Mouse (Mus musculus): ENCODE results near the gene Rai14. TPM values are rescaled to one million over a fixed set of nuclear protein-coding genes. Genes with fewer than 3 reads are reported as not detected.

Gene Rai14
- polyA plus RNA-seq, 1 experiment, result 1.3 TPM

DNA sequence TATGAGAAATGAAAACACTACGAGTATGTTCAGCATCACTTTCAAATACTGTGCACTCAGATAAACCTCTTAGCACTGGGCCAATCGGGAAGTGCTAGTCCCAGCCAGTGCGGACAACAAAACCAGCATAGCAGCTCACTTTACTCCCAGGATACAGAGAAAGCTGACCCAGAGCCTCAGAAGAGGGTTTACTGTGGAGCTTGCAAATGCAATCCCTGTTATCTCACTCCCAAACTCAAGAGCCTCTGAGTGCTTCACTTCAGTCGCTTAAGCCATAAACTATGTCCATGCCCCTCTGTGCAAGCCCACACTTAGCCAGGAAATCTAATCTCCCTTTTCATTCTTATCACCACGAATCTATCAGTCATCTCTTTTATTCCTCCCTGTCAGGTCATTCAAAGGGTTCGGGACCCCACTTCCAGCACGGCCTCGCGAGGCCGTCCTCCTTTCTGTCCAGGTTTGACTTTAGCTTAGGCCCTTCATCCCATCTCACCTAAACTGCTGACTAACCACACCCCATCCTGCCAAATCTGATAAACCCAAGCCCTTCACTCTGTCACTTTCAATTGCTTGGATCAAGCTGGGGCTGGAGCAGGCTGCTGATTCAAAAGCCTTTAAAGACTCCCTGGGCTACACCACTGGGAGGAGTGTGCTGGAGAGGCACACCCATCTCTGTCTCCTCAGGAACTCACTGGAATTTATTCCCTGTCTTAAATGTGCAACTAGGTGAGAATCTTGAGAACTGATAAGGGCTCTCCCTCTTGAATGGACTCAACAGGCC, 46.1 kb downstream of the Rai14 start:
- no peak for DNase-seq
- Histone ChIP-seq H3K27ac (ENCODE audit: control insufficient read depth, insufficient read depth, low read length) (no peak overlapping the region), H3K4me1 (replicated peaks; ENCODE audit: control insufficient read depth, insufficient read depth, low read length) (no peaks in the 10 kb centered on the region; the same call in 1 of the 2 replicates), H3K27me3 (ENCODE audit: control insufficient read depth, insufficient read depth, low read length) (no peaks in the 10 kb centered on the region), H3K36me3 (ENCODE audit: control insufficient read depth, insufficient read depth, low read length) (no peaks in the 10 kb centered on the region), H3K4me3 (ENCODE audit: control insufficient read depth, insufficient read depth, low read length) (no peak overlapping the region)
- no peak for TF ChIP-seq POLR2A (IDR thresholded peaks at IDR 0.05; ENCODE audit: control insufficient read depth, extremely low read depth, insufficient read depth, low read length, poor library complexity)
- TF ChIP-seq CTCF (IDR thresholded peaks at IDR 0.05; ENCODE audit: borderline replicate concordance, control insufficient read depth, extremely low read depth, insufficient read depth, low read length, poor library complexity), result no peak
- 92% methylated on average over 10 of the region's 10 CpGs for WGBS

DNA sequence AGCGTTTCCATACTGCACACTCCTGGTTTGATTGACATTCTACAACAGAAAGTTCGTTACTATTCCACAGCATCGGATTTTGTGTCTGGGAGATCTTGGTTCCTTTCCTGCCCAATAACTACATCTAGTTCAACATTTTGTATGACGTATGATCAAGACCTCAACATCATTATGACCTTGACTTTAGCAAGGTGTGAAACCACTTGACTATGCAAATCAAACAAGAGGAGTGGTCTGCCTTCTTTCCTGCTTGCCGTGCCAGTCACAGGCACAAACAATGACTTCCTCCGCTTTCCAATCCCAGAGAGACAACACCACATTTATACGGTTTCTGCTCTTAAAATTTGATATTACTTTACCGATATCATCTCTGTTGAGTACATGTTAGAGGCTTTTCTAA, 48.6 kb downstream of the Rai14 start:
- WGBS, result 97% methylated on average over 8 of the region's 8 CpGs
- DNase-seq, result no peak
- H3K27ac ChIP-seq (ENCODE audit: control insufficient read depth, insufficient read depth, low read length), result no peak overlapping the region

DNA sequence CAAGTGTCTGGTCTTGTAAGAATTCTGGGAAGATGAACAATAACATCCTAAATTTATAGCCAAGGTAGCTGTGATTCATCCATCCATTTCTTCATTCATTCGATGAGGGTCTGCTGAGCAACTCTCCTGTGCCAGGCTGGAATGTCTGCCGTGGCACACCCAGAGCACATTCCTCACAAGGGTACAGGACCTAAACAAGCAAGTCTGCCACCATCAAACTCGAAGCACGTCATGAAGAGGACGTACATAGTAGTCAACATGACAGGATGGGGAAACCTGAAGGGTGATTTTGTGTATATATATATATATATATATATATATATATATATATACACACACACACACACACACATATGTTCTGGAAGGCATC, 49.9 kb downstream of the Rai14 start:
- H3K4me3 ChIP-seq (ENCODE audit: control insufficient read depth, insufficient read depth, low read length), result no peak overlapping the region
- H3K4me1 ChIP-seq (replicated peaks; ENCODE audit: control insufficient read depth, insufficient read depth, low read length), result peaks cover 8% of the 10 kb centered on the region
- H3K27ac ChIP-seq (ENCODE audit: control insufficient read depth, insufficient read depth, low read length), result no peak overlapping the region
- 95% methylated on average over 5 of the region's 5 CpGs for WGBS
- no peaks in the 10 kb centered on the region for H3K36me3 ChIP-seq (ENCODE audit: control insufficient read depth, insufficient read depth, low read length)
- TF ChIP-seq CTCF (IDR thresholded peaks at IDR 0.05; ENCODE audit: borderline replicate concordance, control insufficient read depth, extremely low read depth, insufficient read depth, low read length, poor library complexity) (no peak), POLR2A (IDR thresholded peaks at IDR 0.05; ENCODE audit: control insufficient read depth, extremely low read depth, insufficient read depth, low read length, poor library complexity) (no peak)
- no peak for DNase-seq
- H3K27me3 ChIP-seq (ENCODE audit: control insufficient read depth, insufficient read depth, low read length), result no peaks in the 10 kb centered on the region

More for the DNA sequence above, 48.6 kb downstream of the Rai14 start:
- Histone ChIP-seq H3K4me3 (ENCODE audit: control insufficient read depth, insufficient read depth, low read length) (no peak overlapping the region), H3K36me3 (ENCODE audit: control insufficient read depth, insufficient read depth, low read length) (no peaks in the 10 kb centered on the region), H3K27me3 (ENCODE audit: control insufficient read depth, insufficient read depth, low read length) (no peaks in the 10 kb centered on the region), H3K4me1 (replicated peaks; ENCODE audit: control insufficient read depth, insufficient read depth, low read length) (peaks cover 8% of the 10 kb centered on the region)
- TF ChIP-seq POLR2A (IDR thresholded peaks at IDR 0.05; ENCODE audit: control insufficient read depth, extremely low read depth, insufficient read depth, low read length, poor library complexity) (no peak), CTCF (IDR thresholded peaks at IDR 0.05; ENCODE audit: borderline replicate concordance, control insufficient read depth, extremely low read depth, insufficient read depth, low read length, poor library complexity) (no peak)

DNA sequence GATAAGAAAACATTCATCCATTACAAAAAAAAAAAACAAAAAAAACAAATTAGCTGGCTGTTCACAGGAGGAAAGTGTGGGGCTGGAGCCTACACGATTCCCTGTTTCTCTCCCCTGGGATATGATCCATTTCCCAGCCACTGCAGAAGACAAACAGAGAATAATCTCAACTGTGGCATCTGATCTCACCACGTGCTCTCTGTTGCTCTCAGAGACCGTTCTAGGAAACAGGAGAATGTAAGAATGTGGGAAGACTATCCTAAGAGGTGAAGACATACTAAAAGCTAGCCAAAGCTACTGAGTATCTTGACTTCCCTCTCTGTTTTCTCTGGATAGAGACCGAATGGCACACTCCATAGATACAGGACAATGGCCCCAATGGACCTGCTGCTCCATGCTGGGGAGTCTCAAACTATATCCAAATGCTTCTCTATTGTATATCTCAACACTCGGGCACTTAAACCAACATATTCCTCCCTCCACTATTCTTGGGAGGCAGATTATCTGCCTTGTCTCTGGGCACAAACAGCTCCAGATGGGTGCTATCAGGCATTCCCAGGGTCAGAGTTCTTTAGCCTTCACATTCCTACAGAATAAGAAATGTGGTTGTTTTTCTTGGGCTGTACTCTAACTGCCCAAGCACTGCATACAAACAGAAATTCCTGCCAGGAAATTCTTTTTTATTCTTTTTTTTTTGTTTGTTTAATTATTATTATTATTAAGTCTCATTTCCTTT, 50.5 kb downstream of the Rai14 start:
- H3K27ac ChIP-seq (ENCODE audit: control insufficient read depth, insufficient read depth, low read length), result no peak overlapping the region

DNA sequence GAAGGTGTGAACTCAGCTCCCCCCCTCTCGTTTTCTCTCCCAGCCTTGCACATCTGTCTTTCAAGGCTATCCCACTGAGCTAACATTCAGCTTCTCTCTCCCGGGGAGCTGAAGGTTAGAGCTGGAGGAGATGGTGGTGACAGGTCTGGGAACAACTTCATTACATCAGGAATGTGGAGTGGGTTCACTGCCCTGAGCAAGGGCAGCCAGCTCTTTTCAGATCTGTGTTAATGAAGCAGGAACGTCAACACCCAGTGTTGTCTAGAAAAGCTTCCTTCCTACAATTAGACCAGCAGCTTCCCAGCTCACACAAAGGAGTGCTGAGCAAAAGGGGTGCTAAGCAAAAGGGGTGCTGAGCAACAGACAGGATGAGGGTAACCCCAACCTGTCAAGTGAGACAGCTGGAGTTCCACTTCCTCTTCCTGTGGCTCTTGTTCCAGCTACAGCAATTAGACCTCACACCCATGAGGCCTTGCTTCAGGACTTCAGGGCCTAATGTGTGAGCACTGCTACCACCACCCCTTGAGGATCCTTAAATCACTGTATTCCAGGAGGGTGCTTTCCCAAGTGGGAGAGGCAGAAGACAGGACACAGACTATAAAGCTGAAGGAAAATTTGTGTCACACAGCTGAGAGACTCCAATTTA, 52.3 kb downstream of the Rai14 start:
- H3K4me1 ChIP-seq (replicated peaks; ENCODE audit: control insufficient read depth, insufficient read depth, low read length), result peaks cover 8% of the 10 kb centered on the region
- H3K27ac ChIP-seq (ENCODE audit: control insufficient read depth, insufficient read depth, low read length), result peak overlapping the region; percentile 85
- no peak for TF ChIP-seq CTCF (IDR thresholded peaks at IDR 0.05; ENCODE audit: borderline replicate concordance, control insufficient read depth, extremely low read depth, insufficient read depth, low read length, poor library complexity)
- no peak for TF ChIP-seq POLR2A (IDR thresholded peaks at IDR 0.05; ENCODE audit: control insufficient read depth, extremely low read depth, insufficient read depth, low read length, poor library complexity)
- H3K27me3 ChIP-seq (ENCODE audit: control insufficient read depth, insufficient read depth, low read length), result no peaks in the 10 kb centered on the region
- DNase-seq, result peak; percentile 24
- no peaks in the 10 kb centered on the region for H3K36me3 ChIP-seq (ENCODE audit: control insufficient read depth, insufficient read depth, low read length)
- WGBS, result 18% methylated on average over 3 of the region's 3 CpGs
- no peak overlapping the region for H3K4me3 ChIP-seq (ENCODE audit: control insufficient read depth, insufficient read depth, low read length)

More for the DNA sequence above, 50.5 kb downstream of the Rai14 start:
- Histone ChIP-seq H3K27me3 (ENCODE audit: control insufficient read depth, insufficient read depth, low read length) (no peaks in the 10 kb centered on the region), H3K36me3 (ENCODE audit: control insufficient read depth, insufficient read depth, low read length) (no peaks in the 10 kb centered on the region), H3K4me3 (ENCODE audit: control insufficient read depth, insufficient read depth, low read length) (no peak overlapping the region), H3K4me1 (replicated peaks; ENCODE audit: control insufficient read depth, insufficient read depth, low read length) (peaks cover 8% of the 10 kb centered on the region)
- no peak for TF ChIP-seq POLR2A (IDR thresholded peaks at IDR 0.05; ENCODE audit: control insufficient read depth, extremely low read depth, insufficient read depth, low read length, poor library complexity)
- TF ChIP-seq CTCF (IDR thresholded peaks at IDR 0.05; ENCODE audit: borderline replicate concordance, control insufficient read depth, extremely low read depth, insufficient read depth, low read length, poor library complexity), result no peak
- WGBS, result 91% methylated on average over 5 of the region's 5 CpGs
- no peak for DNase-seq

DNA sequence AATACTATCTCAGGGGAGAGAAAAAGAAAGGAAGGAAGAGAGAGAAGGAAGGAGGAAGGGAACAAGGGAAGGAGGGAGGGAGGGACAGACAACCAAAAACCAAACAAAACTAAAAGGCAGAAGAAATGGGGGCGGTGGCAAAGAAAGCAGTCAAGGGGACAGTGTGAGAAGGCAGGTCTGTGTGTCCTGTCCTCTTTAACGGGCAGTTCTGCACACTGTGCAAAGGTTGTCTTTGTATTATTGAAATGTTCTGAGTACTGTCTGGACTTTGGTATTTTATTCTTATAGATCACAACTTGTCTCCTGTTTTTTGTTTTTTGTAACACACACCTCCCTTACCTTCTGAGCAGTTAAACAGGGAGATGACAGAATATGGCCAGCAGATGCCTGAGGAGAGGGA, 55.6 kb downstream of the Rai14 start:
- DNase-seq, result no peak
- WGBS, result 96% methylated on average over 2 of the region's 2 CpGs
- Histone ChIP-seq H3K4me3 (ENCODE audit: control insufficient read depth, insufficient read depth, low read length) (no peak overlapping the region), H3K4me1 (replicated peaks; ENCODE audit: control insufficient read depth, insufficient read depth, low read length) (peaks cover 8% of the 10 kb centered on the region), H3K27ac (ENCODE audit: control insufficient read depth, insufficient read depth, low read length) (no peak overlapping the region), H3K27me3 (ENCODE audit: control insufficient read depth, insufficient read depth, low read length) (no peaks in the 10 kb centered on the region), H3K36me3 (ENCODE audit: control insufficient read depth, insufficient read depth, low read length) (no peaks in the 10 kb centered on the region)
- no peak for TF ChIP-seq CTCF (IDR thresholded peaks at IDR 0.05; ENCODE audit: borderline replicate concordance, control insufficient read depth, extremely low read depth, insufficient read depth, low read length, poor library complexity)
- no peak for TF ChIP-seq POLR2A (IDR thresholded peaks at IDR 0.05; ENCODE audit: control insufficient read depth, extremely low read depth, insufficient read depth, low read length, poor library complexity)

Data from thymus, adult 2 months (tissue).